Mouse (Mus musculus) MEL (cell line): ENCODE data around the gene Snap29. TPM values are rescaled to one million over a fixed set of nuclear protein-coding genes. Genes with fewer than 3 reads are reported as not detected.
A peak's percentile ranks its signal among the peaks of the same experiment; 100 is the strongest.

Source experiments
- DNase-seq: peaks from one replicate; pipeline ENCODE4 v3.0.0; 2011; ENCODE audit warnings: low read depth, low spot score
- H3K27ac ChIP-seq: 2 replicates; pipeline ENCODE4 v1.5.1; 2012; ENCODE audit warnings: low read depth, mild to moderate bottlenecking, control low read depth, low read length, moderate library complexity; ENCODE audit not compliant: control insufficient read depth
- H3K27me3 ChIP-seq, 2 experiments: fragments of 150-350 bp in 1 of 2; sonication (generic) in 1 of 2; 2 replicates each; pipeline ENCODE4 v1.6.1; 2012; ENCODE audit warnings: low read length in 2 of 2, mild to moderate bottlenecking in 2 of 2, improper control_type of control experiment in 1 of 2, moderate library complexity in 1 of 2; ENCODE audit not compliant: insufficient read depth in 2 of 2, control insufficient read depth in 1 of 2
- H3K36me3 ChIP-seq, 2 experiments: 2 replicates each; pipeline ENCODE4 v1.6.1; 2012 to 2014; ENCODE audit warnings: low read length in 2 of 2, improper control_type of control experiment in 1 of 2, inconsistent platforms in 1 of 2, mild to moderate bottlenecking in 1 of 2; ENCODE audit not compliant: insufficient read depth in 2 of 2, control insufficient read depth in 1 of 2
- H3K4me1 ChIP-seq, 2 experiments: fragments of 150-350 bp in 1 of 2; sonication (generic) in 1 of 2; 2 replicates each; pipeline ENCODE4 v1.6.1; 2012; ENCODE audit warnings: low read length in 2 of 2, improper control_type of control experiment in 1 of 2, mild to moderate bottlenecking in 1 of 2; ENCODE audit not compliant: insufficient read depth in 2 of 2, control insufficient read depth in 1 of 2
- H3K4me3 ChIP-seq, 2 experiments: fragments of 150-350 bp in 1 of 2; sonication (generic) in 1 of 2; 2 replicates each; pipeline ENCODE4 v1.5.1; 2012; ENCODE audit warnings: low read depth in 2 of 2, low read length in 2 of 2, mild to moderate bottlenecking in 2 of 2, moderate library complexity in 2 of 2, control low read depth in 1 of 2, improper control_type of control experiment in 1 of 2; ENCODE audit not compliant: control insufficient read depth in 1 of 2, insufficient read depth in 1 of 2
- H3K79me2 ChIP-seq: 2 replicates; pipeline ENCODE4 v1.6.1; 2012; ENCODE audit warnings: mild to moderate bottlenecking, low read length, moderate library complexity; ENCODE audit not compliant: control insufficient read depth, poor library complexity, insufficient read depth
- H3K9ac ChIP-seq: 2 replicates; pipeline ENCODE4 v1.6.1; 2012; ENCODE audit warnings: low read depth, mild to moderate bottlenecking, control low read depth, low read length, moderate library complexity; ENCODE audit not compliant: control insufficient read depth, poor library complexity, severe bottlenecking
- H3K9me3 ChIP-seq: fragments of 150-350 bp; sonication (generic); replicated peaks from 2 replicates; pipeline ENCODE4 v1.6.1; 2012; ENCODE audit warnings: mild to moderate bottlenecking, low read length, improper control_type of control experiment, moderate library complexity; ENCODE audit not compliant: insufficient read depth
- CHD2 ChIP-seq: IDR thresholded peaks from 2 replicates; pipeline ENCODE4 v1.6.1; 2011; ENCODE audit warnings: low read length, improper control_type of control experiment
- CTCF ChIP-seq, 3 experiments: IDR thresholded peaks in 2 of 3; conservative IDR thresholded peaks in 1 of 3; 2 replicates each; pipeline ENCODE4 v1.5.1; 2011 to 2012; ENCODE audit warnings: low read length in 3 of 3, low read depth in 2 of 3, mild to moderate bottlenecking in 2 of 3, improper control_type of control experiment in 1 of 3, inconsistent platforms in 1 of 3, mixed read lengths in 1 of 3, moderate library complexity in 1 of 3; ENCODE audit not compliant: control insufficient read depth in 1 of 3, insufficient read depth in 1 of 3, poor library complexity in 1 of 3, severe bottlenecking in 1 of 3
- E2F4 ChIP-seq: IDR thresholded peaks from 2 replicates; pipeline ENCODE4 v1.6.1; 2011; ENCODE audit warnings: low read depth, low read length, improper control_type of control experiment, borderline replicate concordance
- ELF1 ChIP-seq: IDR thresholded peaks from 2 replicates; pipeline ENCODE4 v1.6.1; 2014; ENCODE audit warnings: low read depth, mild to moderate bottlenecking, inconsistent platforms, low read length, improper control_type of control experiment, moderate library complexity
- ETS1 ChIP-seq: IDR thresholded peaks from 2 replicates; pipeline ENCODE4 v1.6.1; 2012; ENCODE audit warnings: low read depth, mild to moderate bottlenecking, inconsistent platforms, low read length, improper control_type of control experiment, moderate library complexity
- GABPA ChIP-seq: IDR thresholded peaks from 2 replicates; pipeline ENCODE4 v1.6.1; 2012; ENCODE audit warnings: low read depth, mild to moderate bottlenecking, inconsistent platforms, low read length, improper control_type of control experiment, moderate library complexity
- HCFC1 ChIP-seq: IDR thresholded peaks from 2 replicates; pipeline ENCODE4 v1.6.1; 2012; ENCODE audit warnings: low read depth, mild to moderate bottlenecking, inconsistent platforms, low read length, improper control_type of control experiment, moderate library complexity
- KAT2A ChIP-seq: conservative IDR thresholded peaks from 2 replicates; pipeline ENCODE4 v1.6.1; 2012; ENCODE audit warnings: low read depth, low read length, improper control_type of control experiment, inconsistent platforms
- MAZ ChIP-seq: IDR thresholded peaks from 2 replicates; pipeline ENCODE4 v1.6.1; 2012; ENCODE audit warnings: low read depth, mild to moderate bottlenecking, inconsistent platforms, low read length, improper control_type of control experiment
- MXI1 ChIP-seq: IDR thresholded peaks from 2 replicates; pipeline ENCODE4 v1.6.1; 2011; ENCODE audit warnings: mild to moderate bottlenecking, low read depth, low read length, improper control_type of control experiment
- MYB ChIP-seq: IDR thresholded peaks from 2 replicates; pipeline ENCODE4 v1.6.1; 2011; ENCODE audit warnings: mild to moderate bottlenecking, low read depth, low read length, improper control_type of control experiment
- POLR2AphosphoS2 ChIP-seq: IDR thresholded peaks from 2 replicates; pipeline ENCODE4 v1.6.1; 2011; ENCODE audit warnings: low read length, improper control_type of control experiment
- RAD21 ChIP-seq: IDR thresholded peaks from 2 replicates; pipeline ENCODE4 v1.6.1; 2011; ENCODE audit warnings: mild to moderate bottlenecking, low read depth, low read length, improper control_type of control experiment
- RCOR1 ChIP-seq: IDR thresholded peaks from 2 replicates; pipeline ENCODE4 v1.6.1; 2012; ENCODE audit warnings: low read depth, mild to moderate bottlenecking, inconsistent platforms, low read length, improper control_type of control experiment
- SMC3 ChIP-seq: IDR thresholded peaks from 2 replicates; pipeline ENCODE4 v1.6.1; 2011; ENCODE audit warnings: low read depth, low read length, improper control_type of control experiment
- TBP ChIP-seq: IDR thresholded peaks from 2 replicates; pipeline ENCODE4 v1.8.0; 2011; ENCODE audit warnings: low read depth, low read length, improper control_type of control experiment
- UBTF ChIP-seq: IDR thresholded peaks from 2 replicates; pipeline ENCODE4 v1.6.1; 2012; ENCODE audit warnings: low read depth, mild to moderate bottlenecking, inconsistent platforms, low read length, improper control_type of control experiment, moderate library complexity, borderline replicate concordance; ENCODE audit not compliant: insufficient read depth
- USF2 ChIP-seq, 2 experiments: IDR thresholded peaks; 2 replicates each; pipeline ENCODE4 v1.6.1; 2011 to 2012; ENCODE audit warnings: improper control_type of control experiment in 2 of 2, low read length in 2 of 2, borderline replicate concordance in 1 of 2, inconsistent platforms in 1 of 2, low read depth in 1 of 2, mild to moderate bottlenecking in 1 of 2; ENCODE audit not compliant: insufficient read depth in 1 of 2
- ZC3H11A ChIP-seq: IDR thresholded peaks from 2 replicates; pipeline ENCODE4 v1.6.1; 2012; ENCODE audit warnings: low read depth, mild to moderate bottlenecking, inconsistent platforms, low read length, improper control_type of control experiment
- ZMIZ1 ChIP-seq: IDR thresholded peaks from 2 replicates; pipeline ENCODE4 v1.6.1; 2012; ENCODE audit warnings: low read depth, mild to moderate bottlenecking, inconsistent platforms, low read length, improper control_type of control experiment, moderate library complexity
- polyA plus RNA-seq, 2 experiments: library from polyadenylated mRNA; stranded (reverse) in 1 of 2; unstranded in 1 of 2; fragments of >175 nt in 1 of 2; fragments of >200 nt in 1 of 2; gene quantifications; 2 replicates each; pipeline versions ENCODE4 v1.2.1 to v1.2.4; 2012; ENCODE audit warnings: low replicate concordance in 2 of 2, low read depth in 1 of 2; ENCODE audit not compliant: insufficient read length in 2 of 2, insufficient read depth in 1 of 2, missing spikeins in 1 of 2
- total RNA-seq: library from RNA; depleted of rRNA; stranded (reverse); fragments of 300-350 nt; gene quantifications from 2 replicates; pipeline ENCODE4 v1.2.3, GENCODE M21; 2012

Snap29 gene
- total and polyA plus RNA-seq, 3 experiments = 11.6 to 11.8 TPM; not detected in 1

- TF ChIP-seq ZC3H11A (no peak), ELF1 (no peak), ETS1 (no peak), ZMIZ1 (no peak), MAZ (no peak), HCFC1 (no peak), MYB (no peak), E2F4 (no peak), TBP (no peak), RCOR1 (no peak), MXI1 (no peak), KAT2A (no peak), CHD2 (no peak)
- H3K36me3 ChIP-seq = peaks cover 5 to 11% of the 10 kb centered on the region in 2 experiments; a peak in 3 of 4 replicates
Observed at GRCm38 (mm10) chr16:17472498-17472897, 66.7 kb downstream of the Snap29 start.

GRCm38 (mm10) chr16:17474091-17474490 lies 68.3 kb downstream of the Snap29 start:
- no peaks in the 10 kb centered on the region for H3K9me3 ChIP-seq
- H3K4me3 ChIP-seq = no peak overlapping the region
- H3K27ac ChIP-seq = no peak overlapping the region
- H3K27me3 ChIP-seq = no peaks in the 10 kb centered on the region
- peak; percentile 72 for DNase-seq
- no peak overlapping the region for H3K9ac ChIP-seq
- H3K4me1 ChIP-seq = peaks cover 8 to 13% of the 10 kb centered on the region in 2 experiments
- peaks cover 11 to 19% of the 10 kb centered on the region in 2 experiments for H3K36me3 ChIP-seq
- peaks cover 27% of the 10 kb centered on the region for H3K79me2 ChIP-seq
- TF ChIP-seq POLR2AphosphoS2 (no peak), RAD21 (peak; percentile 60), CHD2 (no peak), GABPA (no peak), USF2 (IDR thresholded peaks at IDR 0.05; ENCODE audit: borderline replicate concordance in 1 of 2, insufficient read depth in 1 of 2, low read depth in 1 of 2, low read length in 2 of 2) (no peak), CTCF (IDR thresholded peaks at IDR 0.05 in 2 of 3, conservative IDR thresholded peaks at IDR 0.05 in 1 of 3; ENCODE audit: control insufficient read depth in 1 of 3, insufficient read depth in 1 of 3, low read depth in 2 of 3, low read length in 3 of 3, poor library complexity in 1 of 3, severe bottlenecking in 1 of 3) (peak; percentile 67 to 95 (median 77)), SMC3 (peak; percentile 72), UBTF (no peak), MAZ (no peak)

More at GRCm38 (mm10) chr16:17472498-17472897, 66.7 kb downstream of the Snap29 start:
- no peak overlapping the region for H3K4me3 ChIP-seq
- no peak overlapping the region for H3K9ac ChIP-seq
- DNase-seq = no peak
- H3K4me1 ChIP-seq = no peaks in the 10 kb centered on the region
- H3K9me3 ChIP-seq = no peaks in the 10 kb centered on the region
- H3K79me2 ChIP-seq = peaks cover 26% of the 10 kb centered on the region
- H3K27ac ChIP-seq = no peak overlapping the region
- no peaks in the 10 kb centered on the region for H3K27me3 ChIP-seq
